Mouse (Mus musculus): ENCODE results near the gene Elp4.

Elp4 gene

GRCm38 (mm10) chr2:105671798-105672595 lies 232.4 kb downstream of the Elp4 start:
- DNase-seq (ENCODE audit: extremely low spot score, low spot score), result peak; percentile 68

- peak; percentile 54 for DNase-seq (ENCODE audit: extremely low spot score, low spot score)
Observed at GRCm38 (mm10) chr2:105671116-105671797, 233.1 kb downstream of the Elp4 start.

- DNase-seq (ENCODE audit: extremely low spot score, low spot score), result peak; percentile 30
Observed at GRCm38 (mm10) chr2:105670731-105671095, 233.7 kb downstream of the Elp4 start.

GRCm38 (mm10) chr2:105669881-105670730 lies 234.3 kb downstream of the Elp4 start:
- DNase-seq (ENCODE audit: extremely low spot score, low spot score), result peak; percentile 62

GRCm38 (mm10) chr2:105669371-105669861 lies 234.9 kb downstream of the Elp4 start:
- no peak for DNase-seq (ENCODE audit: extremely low spot score, low spot score)

- peak; percentile 68 for DNase-seq (ENCODE audit: extremely low spot score, low spot score)
Observed at GRCm38 (mm10) chr2:105668271-105669270, 235.8 kb downstream of the Elp4 start, which contains the start of gene Pax6. TSS of gene Pax6 (plus strand) at chr2:105668900.

- no peak for DNase-seq (ENCODE audit: extremely low spot score, low spot score)
Observed at GRCm38 (mm10) chr2:105667626-105667950, 236.8 kb downstream of the Elp4 start.

GRCm38 (mm10) chr2:105666763-105667625 lies 237.4 kb downstream of the Elp4 start:
- peak; percentile 62 for DNase-seq (ENCODE audit: extremely low spot score, low spot score)

GRCm38 (mm10) chr2:105666331-105666730 lies 238.0 kb downstream of the Elp4 start:
- peak; percentile 46 for DNase-seq (ENCODE audit: extremely low spot score, low spot score)

- DNase-seq (ENCODE audit: extremely low spot score, low spot score), result peak; percentile 18
Observed at GRCm38 (mm10) chr2:105665491-105666250, 238.7 kb downstream of the Elp4 start.

- peak; percentile 21 for DNase-seq (ENCODE audit: extremely low spot score, low spot score)
Observed at GRCm38 (mm10) chr2:105664996-105665395, 239.4 kb downstream of the Elp4 start.

GRCm38 (mm10) chr2:105663101-105663511 lies 241.3 kb downstream of the Elp4 start:
- DNase-seq (ENCODE audit: extremely low spot score, low spot score), result peak; percentile 52

GRCm38 (mm10) chr2:105662606-105663005 lies 241.8 kb downstream of the Elp4 start:
- no peak for DNase-seq (ENCODE audit: extremely low spot score, low spot score)

- peak; percentile 30 for DNase-seq (ENCODE audit: extremely low spot score, low spot score)
Observed at GRCm38 (mm10) chr2:105662121-105662520, 242.2 kb downstream of the Elp4 start.

GRCm38 (mm10) chr2:105661623-105662066 lies 242.7 kb downstream of the Elp4 start:
- peak; percentile 67 for DNase-seq (ENCODE audit: extremely low spot score, low spot score)

- peak; percentile 56 for DNase-seq (ENCODE audit: extremely low spot score, low spot score)
Observed at GRCm38 (mm10) chr2:105660874-105661622, 243.3 kb downstream of the Elp4 start.

- DNase-seq (ENCODE audit: extremely low spot score, low spot score), result peak; percentile 52
Observed at GRCm38 (mm10) chr2:105659926-105660873, 244.2 kb downstream of the Elp4 start.
